Mouse (Mus musculus) gastrocnemius, postnatal 4 days (tissue): ENCODE measurements around the gene Gm29133. TPM values are rescaled to one million over a fixed set of nuclear protein-coding genes. Genes with fewer than 3 reads are reported as not detected.

Source experiments
- DNase-seq, 2 experiments: peaks; one replicate each; pipeline ENCODE4 v3.0.0; 2021 to 2022; ENCODE audit warnings: low spot score in 2 of 2, mixed read lengths in 2 of 2
- long read RNA-seq, 2 experiments: library from polyadenylated mRNA; stranded (forward); transcript quantifications; one replicate each; pipeline ENCODE4 v2.0.0; 2021
- total RNA-seq, 2 experiments: library from RNA; stranded (reverse); gene quantifications; 2 replicates each; pipeline ENCODE4 v1.2.3; 2021

The Gm29133 gene
- under 1 TPM in 1 of 2 experiments, not detected in 1; 0.31 TPM for total RNA-seq
- long read RNA-seq, experiment 1 = 0 reads
- long read RNA-seq, experiment 2 = 0 reads

DNA sequence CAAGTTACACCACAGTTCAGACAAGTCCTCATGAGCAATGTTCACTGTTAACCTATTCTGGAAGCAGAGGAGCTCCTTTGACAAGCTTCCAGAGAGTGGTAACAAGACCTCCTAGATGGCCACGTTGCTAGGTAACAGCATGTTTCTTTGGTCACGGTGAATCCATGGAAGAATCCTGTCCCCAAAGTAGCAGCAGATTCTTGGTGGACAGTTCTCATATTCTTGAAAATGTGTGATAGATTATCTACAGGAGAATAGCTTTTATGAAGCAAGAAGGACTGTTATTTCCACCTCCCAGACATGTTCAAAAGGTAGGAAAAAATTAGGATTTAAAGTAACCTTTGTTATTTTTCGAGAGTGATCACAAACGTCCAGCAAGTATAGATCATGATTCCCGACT, at the start of gene Gm29133:
TSS of gene Gm29133 (plus strand) at position 301 of the 400 bp plus-strand sequence.
- no peak for DNase-seq

DNA sequence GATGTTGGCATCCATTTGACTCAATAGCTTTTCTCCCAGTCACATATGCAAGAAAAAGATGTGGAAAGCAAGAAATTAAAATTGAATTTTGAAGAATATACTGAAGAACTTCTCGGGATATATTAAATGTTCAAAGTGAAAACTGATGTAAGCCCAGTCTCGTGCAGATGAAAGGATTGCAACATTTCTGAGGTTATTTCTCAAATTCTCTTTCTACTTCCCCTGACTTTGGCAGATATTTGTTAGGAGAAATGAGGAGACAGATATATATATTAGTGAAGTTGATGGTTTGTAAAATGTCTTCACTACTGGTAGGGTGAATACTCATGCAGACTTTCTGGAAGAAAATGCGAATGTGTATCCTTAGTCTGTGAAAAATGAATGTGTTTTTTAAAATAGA, 48.9 kb upstream of the Gm29133 start:
- no peak for DNase-seq

DNA sequence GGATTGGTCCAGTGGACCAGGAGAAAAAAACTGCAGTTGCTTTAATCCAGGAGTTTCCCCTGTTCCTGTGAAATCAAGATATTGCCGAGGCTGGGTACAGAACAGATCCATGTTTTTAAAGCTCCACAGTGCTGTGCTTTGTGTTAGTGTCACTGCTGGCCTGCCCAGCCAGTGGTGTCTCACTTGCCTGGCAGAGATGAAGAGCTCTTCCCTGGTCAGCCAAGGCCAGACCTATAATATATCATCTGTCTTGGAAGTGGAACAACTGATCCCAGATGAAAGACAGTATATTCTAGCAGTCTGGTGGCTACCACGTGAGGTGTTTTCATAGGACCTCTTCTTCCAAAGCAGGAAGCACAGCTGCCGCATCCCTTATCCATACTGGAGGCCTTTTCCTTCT, 46.7 kb upstream of the Gm29133 start:
- DNase-seq = no peak

DNA sequence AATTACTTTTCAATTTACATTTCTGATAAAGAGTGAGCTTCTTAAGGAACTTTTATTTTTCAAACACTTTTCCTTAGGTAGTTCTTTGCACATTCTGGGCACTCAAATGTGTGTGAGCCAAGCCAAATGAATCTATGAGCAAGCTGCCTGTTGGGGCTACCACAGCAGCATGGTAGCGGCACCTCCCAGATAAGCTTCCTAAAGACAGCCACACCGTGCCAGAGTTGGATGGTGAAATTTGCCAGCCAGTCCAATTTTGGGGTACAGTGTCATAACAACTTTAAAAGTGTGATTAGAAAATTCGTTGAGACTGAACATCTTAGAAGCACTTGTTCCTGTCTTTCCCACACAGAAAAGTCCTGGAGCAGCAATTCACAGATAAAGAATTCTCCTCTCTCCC, 41.5 kb upstream of the Gm29133 start:
- no peak for DNase-seq

DNA sequence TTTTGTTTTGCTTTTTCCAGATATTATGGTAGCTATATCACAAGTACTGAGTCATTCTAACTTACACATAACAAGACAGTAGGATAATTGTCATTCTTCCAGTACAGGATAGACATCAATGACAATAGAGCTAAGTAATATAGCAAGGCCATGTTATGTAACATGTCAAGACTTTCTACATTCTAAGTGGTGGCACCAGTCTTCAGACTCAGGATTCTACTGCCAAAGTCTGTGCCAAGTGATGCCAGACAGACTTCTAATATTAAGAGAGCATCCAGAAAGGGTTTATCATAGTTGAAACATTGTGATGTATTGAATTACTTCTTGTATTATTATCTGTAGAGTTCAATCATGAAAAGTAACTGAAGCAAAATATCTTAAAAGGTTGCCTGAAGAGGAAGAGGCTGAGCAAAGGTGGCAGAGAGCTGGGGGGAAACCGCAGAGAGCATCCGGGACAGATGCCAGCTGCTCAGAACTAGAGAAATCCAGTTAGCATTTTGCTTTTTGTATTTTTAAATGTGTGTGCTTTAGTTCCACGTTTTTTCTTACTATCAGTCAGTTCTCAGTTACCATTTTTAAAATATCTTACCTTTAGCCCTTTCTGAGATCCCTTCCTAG, 34.2 kb upstream of the Gm29133 start:
- no peak for DNase-seq

DNA sequence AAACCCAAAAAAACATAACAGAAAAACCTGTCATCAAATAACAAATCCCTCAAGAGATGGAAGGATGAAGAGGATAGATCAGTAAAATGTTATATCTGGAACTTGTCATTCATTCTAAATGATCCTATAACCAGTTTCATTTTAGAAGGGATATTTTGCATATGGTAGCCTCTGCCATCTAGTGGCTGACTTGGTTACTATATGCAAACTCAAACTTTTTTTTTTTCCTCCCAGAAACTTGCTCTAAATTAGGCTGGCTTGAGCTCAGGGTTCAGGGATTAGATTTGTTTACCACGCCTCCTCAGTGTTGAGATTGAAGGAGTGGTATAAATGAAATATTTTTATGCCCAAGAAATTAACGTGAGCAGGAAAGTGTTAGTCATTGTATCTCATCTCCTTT, 27.3 kb upstream of the Gm29133 start:
- DNase-seq = no peak

DNA sequence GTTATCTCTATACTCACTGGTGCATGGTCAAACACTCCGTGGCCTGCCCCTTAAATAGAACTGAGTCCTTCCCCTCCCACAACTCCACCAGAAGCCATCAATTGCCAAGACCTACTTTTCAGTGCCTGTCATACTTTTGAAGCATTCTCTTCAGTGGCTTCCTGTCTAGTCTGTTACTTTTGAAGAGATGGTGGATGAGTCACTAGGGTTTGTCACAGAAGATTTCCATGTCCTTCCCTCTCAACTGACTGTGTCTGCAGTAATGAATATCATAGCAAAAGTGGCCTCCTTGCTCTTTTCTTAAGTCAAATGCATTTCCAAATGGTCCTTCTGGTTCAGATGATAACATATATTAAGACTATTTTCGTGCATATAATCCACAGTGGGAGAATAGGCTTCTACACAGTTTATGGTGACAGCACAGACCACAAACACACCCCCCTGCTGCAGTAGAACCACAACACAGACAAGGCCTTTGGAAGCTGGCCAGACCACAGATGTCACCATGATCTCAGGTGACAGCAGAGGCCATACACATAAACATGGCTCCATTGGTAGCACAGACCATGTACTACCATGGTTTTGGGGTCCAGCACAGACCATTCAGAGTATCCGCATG, 16.9 kb upstream of the Gm29133 start:
- no peak for DNase-seq

DNA sequence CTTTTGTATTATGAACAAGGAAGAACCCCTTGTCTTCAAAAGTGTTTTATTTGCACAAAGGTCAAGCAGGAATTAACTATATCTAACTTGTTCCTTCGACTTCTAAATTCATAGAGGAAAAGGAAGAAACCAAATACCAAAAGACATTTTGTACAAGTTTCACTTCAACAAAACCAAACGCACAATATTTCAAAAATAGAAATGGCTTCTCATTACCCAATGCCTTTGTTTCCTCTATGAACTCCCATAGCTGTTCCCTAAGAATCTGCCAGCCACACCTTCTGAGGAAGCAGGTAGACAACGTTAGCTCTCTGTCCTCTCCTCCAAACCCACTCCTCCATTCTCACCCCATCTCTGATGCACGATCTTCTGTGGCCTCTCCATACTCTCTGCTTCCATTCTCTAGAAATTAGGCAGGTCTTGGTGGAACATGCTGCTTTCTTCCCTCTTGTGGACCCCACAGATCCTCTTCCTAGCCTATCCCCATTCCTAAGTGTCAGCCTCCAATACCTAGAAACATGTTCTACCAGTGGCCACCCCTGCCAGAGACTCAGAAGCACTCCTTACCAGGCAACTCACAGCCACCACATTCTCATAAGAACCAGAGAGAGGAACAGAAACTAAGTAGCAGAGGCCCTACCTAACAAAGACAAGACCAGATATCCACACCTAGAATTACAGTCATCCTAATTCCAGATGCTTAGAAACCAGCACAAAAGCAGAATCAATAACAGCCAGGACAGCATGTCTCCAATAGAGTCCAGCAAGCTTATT, 4.1 kb upstream of the Gm29133 start:
- DNase-seq = no peak

DNA sequence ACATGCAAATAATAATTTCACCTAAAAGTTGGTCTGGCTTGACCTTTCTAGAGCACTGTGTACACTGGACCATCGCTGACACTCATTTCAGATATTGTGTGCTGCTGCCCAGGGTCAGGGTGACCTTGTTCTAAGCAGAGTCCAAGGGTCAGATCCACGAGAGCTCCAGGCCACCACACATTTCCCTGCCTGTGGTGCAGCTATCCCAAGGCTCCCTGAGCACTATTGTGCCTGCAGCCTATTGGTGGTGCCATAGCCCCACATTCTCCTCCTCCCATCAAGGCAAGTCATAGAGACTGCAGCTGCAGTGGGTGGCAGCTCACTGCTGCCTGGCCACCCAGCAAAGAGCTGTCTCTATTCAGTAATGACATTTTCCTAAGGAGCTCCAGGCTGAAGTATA, 2.7 kb upstream of the Gm29133 start:
- no peak for DNase-seq

DNA sequence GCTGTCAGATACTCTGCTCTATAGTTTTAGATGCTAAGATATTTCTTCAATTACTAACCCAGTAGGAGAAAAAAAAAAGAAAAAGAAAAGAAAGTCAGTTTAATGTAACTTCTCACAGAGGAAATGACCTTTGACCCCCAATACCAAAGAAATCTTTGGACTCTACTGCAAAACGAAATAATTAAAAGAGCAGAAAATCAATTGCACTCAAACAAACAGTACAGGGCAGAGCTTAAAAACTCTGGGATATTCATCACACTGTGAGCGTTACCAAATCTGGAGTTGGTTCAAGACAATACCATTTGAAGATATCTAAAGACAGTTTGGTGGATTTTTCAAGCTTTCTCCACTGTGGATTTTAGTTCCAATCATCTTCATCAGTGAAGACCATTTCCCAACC, 15.4 kb downstream of the Gm29133 start:
- DNase-seq = no peak

DNA sequence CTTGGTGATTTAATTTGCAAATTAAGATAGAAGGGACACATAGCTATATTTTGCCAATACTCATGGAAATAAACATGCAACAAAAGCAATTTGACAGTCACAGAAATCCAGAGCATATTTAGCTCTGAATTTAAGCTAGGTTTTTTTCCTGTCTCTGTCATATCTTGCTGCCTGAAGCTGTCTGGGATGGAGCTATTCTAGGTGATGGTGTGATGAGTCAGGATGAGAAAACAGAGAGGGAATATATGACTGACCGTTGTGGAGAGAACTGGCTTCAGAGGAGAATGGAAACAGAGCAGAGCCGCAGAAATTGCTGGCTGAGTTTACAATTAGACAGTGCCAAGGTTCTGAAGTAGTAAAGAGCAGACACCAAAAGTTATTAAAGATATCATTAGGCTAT, 26.3 kb downstream of the Gm29133 start:
- no peak for DNase-seq

DNA sequence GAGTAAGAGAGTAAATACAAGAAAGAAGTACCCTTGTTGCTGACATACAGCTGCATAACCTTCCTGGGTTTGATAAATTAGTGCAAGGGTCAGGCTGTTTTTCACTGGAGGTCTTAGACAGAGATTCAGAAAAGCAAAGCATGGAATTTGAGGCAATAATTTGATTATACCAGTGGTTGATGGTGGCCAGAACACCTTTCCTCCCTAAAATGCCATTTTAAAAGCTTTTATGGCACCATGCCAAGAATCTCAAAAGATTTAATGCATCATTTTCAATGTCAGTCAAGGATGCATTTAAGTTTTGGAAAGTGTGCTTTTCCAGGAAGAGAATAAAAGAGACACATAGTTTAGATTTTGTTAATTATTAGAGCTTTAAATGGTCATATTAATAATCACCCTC, 60.0 kb downstream of the Gm29133 start:
- DNase-seq = no peak

DNA sequence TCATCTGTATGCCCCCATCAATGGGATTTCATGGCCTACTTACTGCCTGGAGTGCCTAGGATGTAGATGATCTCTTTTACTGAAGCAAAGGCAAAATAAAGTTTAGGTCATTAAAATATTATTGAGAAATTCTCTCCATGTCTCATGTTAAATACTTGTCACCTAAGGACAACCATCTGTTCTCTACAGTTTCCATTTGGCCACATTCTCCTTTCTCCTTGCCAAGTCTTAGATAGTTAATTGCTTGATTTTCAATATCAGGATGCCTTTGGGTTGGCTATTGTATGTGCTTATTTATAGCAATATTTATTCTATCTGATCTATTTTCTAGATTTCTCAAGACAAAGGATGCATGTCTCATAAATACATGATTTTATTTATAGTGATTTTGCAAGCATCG, 75.9 kb downstream of the Gm29133 start:
- DNase-seq = no peak

DNA sequence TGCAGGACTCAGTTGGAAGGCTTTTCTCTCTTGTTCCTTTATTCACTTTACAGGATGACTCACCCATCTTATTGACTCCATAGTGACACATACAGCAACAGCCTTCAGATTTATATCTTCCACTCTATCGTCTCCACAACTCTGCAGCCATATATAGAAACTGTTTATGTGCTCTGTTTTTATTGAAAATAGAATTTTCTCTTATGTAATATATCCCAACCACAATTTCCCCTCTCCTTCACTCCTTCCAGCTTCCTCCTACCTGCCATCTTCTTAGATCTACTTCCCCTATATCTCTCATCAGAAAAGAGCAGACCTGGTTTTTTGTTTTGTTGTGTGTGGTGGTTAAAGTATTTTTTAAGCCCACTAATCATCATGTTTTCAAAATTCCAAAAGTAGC, 76.5 kb downstream of the Gm29133 start:
- no peak for DNase-seq

DNA sequence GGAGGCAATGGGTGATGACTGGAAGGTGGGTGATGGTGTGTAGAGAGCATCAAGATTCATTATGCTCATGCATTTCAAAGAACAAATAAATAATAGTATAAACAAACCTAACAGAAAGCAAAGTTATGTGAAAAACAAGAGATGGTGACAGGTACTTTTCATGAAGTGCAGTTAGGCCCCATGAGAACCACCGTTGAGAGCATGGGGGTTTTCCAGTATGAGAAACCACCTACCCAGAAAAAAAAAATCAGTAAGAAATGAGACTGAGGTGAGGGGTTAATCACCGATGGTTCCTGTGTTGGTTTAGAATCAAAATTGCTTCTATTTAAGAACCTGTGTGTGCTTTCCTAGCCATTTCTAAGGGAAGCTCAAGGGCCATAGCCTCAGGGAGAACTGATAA, 86.8 kb downstream of the Gm29133 start:
- DNase-seq = no peak

DNA sequence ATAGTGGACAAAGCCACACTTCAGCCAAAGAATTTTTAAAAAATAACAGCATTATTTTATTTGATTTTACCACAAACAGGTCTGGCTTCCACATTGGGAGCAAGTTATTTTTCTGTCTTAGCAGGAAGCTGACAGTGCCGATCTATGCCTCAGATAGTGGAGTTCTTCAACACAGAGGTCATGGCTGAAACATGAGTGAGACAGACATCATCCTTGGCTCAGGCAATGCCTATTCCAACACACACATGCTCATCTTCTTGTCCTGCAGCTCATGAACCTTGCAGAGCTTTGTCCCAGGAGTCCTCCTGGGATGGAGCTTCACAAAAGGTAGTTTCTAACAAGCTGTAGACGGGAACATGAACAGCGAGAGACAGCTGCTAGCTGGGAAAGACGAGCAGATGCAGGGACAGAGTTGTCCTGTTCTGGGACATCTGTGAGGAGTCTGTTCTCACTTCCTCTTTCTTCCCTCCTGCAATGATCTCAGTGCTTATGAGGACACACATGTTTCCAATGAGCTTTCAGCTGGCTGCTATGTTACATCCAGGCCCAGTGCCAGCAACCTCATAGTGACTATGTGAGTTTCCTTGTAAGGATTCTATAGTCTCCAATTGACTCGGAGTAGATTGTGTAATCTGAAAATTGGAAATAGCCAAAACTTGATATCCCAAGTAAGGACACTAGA, 87.4 kb downstream of the Gm29133 start:
- peak in 1 of 2 experiments; percentile 20 for DNase-seq

Other genes with a start within 250 kb of the Gm29133 start
- gene Pdcd10, start 191.3 kb upstream of the Gm29133 start, total RNA-seq = 10 to 100 TPM; 34.7 to 39.7 TPM
- 1 to 10 TPM in 1 of 2 experiments, under 1 TPM in 1; 0.91 to 1.1 TPM for gene Serpini1, start 190.7 kb upstream of the Gm29133 start, total RNA-seq
- gene Golim4, start 208.8 kb downstream of the Gm29133 start, total RNA-seq = 10 to 100 TPM; 71.4 to 72.1 TPM